Comparison of ENCODE assay signal across 25 mouse cellular contexts in genomic region chr10:98979296-98979695, GRCm38 (mm10).
DNase-seq lines count a peak whose midpoint lies in the region; ATAC-seq and TF ChIP-seq lines count a peak whose summit lies in the region.
"Had no signal": no experiment of that assay in that cellular context is flagged by ENCODE, and none has a peak within 500 bp of the region (broad histone marks: within the 10 kb centered on the region; RNA-seq: fewer than 3 reads in every experiment).

No protein-coding gene starts in this region.

- H3K4me1 ChIP-seq in lung, embryonic 16.5 days (replicated peaks; ENCODE audit: control insufficient read depth, insufficient read depth, low read length), result peaks cover 21% of the 10 kb centered on the region
- peaks cover 14% of the 10 kb centered on the region for H3K4me1 ChIP-seq in lung, adult 2 months (ENCODE audit: control insufficient read depth, insufficient read depth, low read length)
- H3K4me1 ChIP-seq in midbrain, embryonic 11.5 days (ENCODE audit: control insufficient read depth, insufficient read depth, low read length), result no peaks in the 10 kb centered on the region
- H3K4me1 ChIP-seq in midbrain, embryonic 13.5 days (replicated peaks), result peaks cover 17% of the 10 kb centered on the region
- peaks cover 13 to 58% of the 10 kb centered on the region in 2 experiments for H3K4me1 ChIP-seq in CH12.LX (ENCODE audit: control insufficient read depth in 1 of 2, insufficient read depth in 2 of 2)
- H3K4me1 ChIP-seq in kidney, embryonic 16.5 days (ENCODE audit: insufficient read depth, low read length), result peaks cover 20% of the 10 kb centered on the region

- dilution Hi-C loops in CH12.LX (cut with MboI; ENCODE audit: extremely low pct_ligation_motif_present, extremely low pct_unique_long_range_greater_than_20kb, low sequenced_read_pairs), result no loop called here

- no peak overlapping the region; the same call in 1 of the 2 replicates for H3K27ac ChIP-seq in layer of hippocampus, adult 2 months
- no peak overlapping the region; the same call in 1 of the 2 replicates for H3K27ac ChIP-seq in lung, embryonic 16.5 days (ENCODE audit: low read length)
- H3K27ac ChIP-seq in midbrain, embryonic 11.5 days (ENCODE audit: low read depth, low read length), result no peak overlapping the region
- H3K27ac ChIP-seq in midbrain, embryonic 13.5 days, result no peak overlapping the region
- no peak overlapping the region for H3K27ac ChIP-seq in CH12.LX (ENCODE audit: insufficient read depth, low read depth)
- no peak overlapping the region for H3K27ac ChIP-seq in kidney, embryonic 16.5 days (ENCODE audit: low read length)
- H3K27ac ChIP-seq: embryonic facial prominence, embryonic 13.5 days; embryonic facial prominence, embryonic 15.5 days; forebrain, embryonic 10.5 days; forebrain, embryonic 12.5 days had no signal

- in situ Hi-C loops in CH12.LX (cut with MboI; ENCODE audit: low pct_ligation_motif_present, low pct_unique_long_range_greater_than_20kb, low sequenced_read_pairs), result no loop called here

- peaks cover 23% of the 10 kb centered on the region for H3K79me2 ChIP-seq in CH12.LX (replicated peaks; ENCODE audit: control insufficient read depth, extremely low read depth, insufficient read depth, poor library complexity, severe bottlenecking)

- no peak overlapping the region for H3K4me2 ChIP-seq in lung, embryonic 16.5 days (ENCODE audit: low read depth, low read length)
- H3K4me2 ChIP-seq in midbrain, embryonic 11.5 days, result no peak overlapping the region
- H3K4me2 ChIP-seq in midbrain, embryonic 13.5 days (replicated peaks), result no peak overlapping the region
- peak overlapping the region; percentile 13; the same call in 1 of the 2 replicates for H3K4me2 ChIP-seq in CH12.LX (ENCODE audit: insufficient read depth, low read depth, poor library complexity, severe bottlenecking)
- H3K4me2 ChIP-seq in kidney, embryonic 16.5 days (replicated peaks; ENCODE audit: low read depth, low read length), result no peak overlapping the region
- H3K4me2 ChIP-seq: embryonic facial prominence, embryonic 13.5 days; embryonic facial prominence, embryonic 15.5 days; forebrain, embryonic 12.5 days had no signal

- no peak for TF ChIP-seq EP300 in CH12.LX (IDR thresholded peaks at IDR 0.05; ENCODE audit: low read length)

- 0 out of 2 replicates have a peak, but pooled peaks cover 4% of the 10 kb centered on the region for H3K36me3 ChIP-seq in lung, embryonic 16.5 days (ENCODE audit: control insufficient read depth, insufficient read depth, low read length)
- no peaks in the 10 kb centered on the region for H3K36me3 ChIP-seq in midbrain, embryonic 11.5 days (ENCODE audit: control insufficient read depth, insufficient read depth, low read length)
- no peaks in the 10 kb centered on the region for H3K36me3 ChIP-seq in midbrain, embryonic 13.5 days
- H3K36me3 ChIP-seq in CH12.LX (replicated peaks in 1 of 2; ENCODE audit: control insufficient read depth in 1 of 2, insufficient read depth in 1 of 2, low read length in 1 of 2), result peaks cover 6 to 40% of the 10 kb centered on the region in 2 experiments
- peaks cover 6% of the 10 kb centered on the region for H3K36me3 ChIP-seq in kidney, embryonic 16.5 days (ENCODE audit: insufficient read depth, low read length)
- H3K36me3 ChIP-seq: embryonic facial prominence, embryonic 13.5 days; embryonic facial prominence, embryonic 15.5 days; forebrain, embryonic 12.5 days had no signal

- H3K4me3 ChIP-seq in layer of hippocampus, adult 2 months, result peak overlapping the region; percentile 9; the same call in 1 of the 2 replicates
- H3K4me3 ChIP-seq in lung, embryonic 16.5 days (ENCODE audit: low read length), result no peak overlapping the region
- no peak overlapping the region for H3K4me3 ChIP-seq in lung, adult 2 months (replicated peaks; ENCODE audit: extremely low read depth, low read depth, low read length)
- no peak overlapping the region for H3K4me3 ChIP-seq in midbrain, embryonic 11.5 days (ENCODE audit: low read depth, low read length)
- H3K4me3 ChIP-seq in midbrain, embryonic 13.5 days (replicated peaks), result no peak overlapping the region
- no peak overlapping the region for H3K4me3 ChIP-seq in CH12.LX (replicated peaks in 1 of 3; ENCODE audit: low read depth in 2 of 3, low read length in 2 of 3, poor library complexity in 1 of 3)
- H3K4me3 ChIP-seq in kidney, embryonic 16.5 days (ENCODE audit: low read length), result no peak overlapping the region
- H3K4me3 ChIP-seq: embryonic facial prominence, embryonic 13.5 days; embryonic facial prominence, embryonic 15.5 days; erythroblast, embryonic 14.5 days; forebrain, embryonic 10.5 days; forebrain, embryonic 12.5 days had no signal

- no peak for TF ChIP-seq CTCF in layer of hippocampus, adult 2 months (conservative IDR thresholded peaks at IDR 0.05)
- TF ChIP-seq CTCF in lung, adult 2 months (IDR thresholded peaks at IDR 0.05; ENCODE audit: insufficient read depth, low read length), result no peak
- TF ChIP-seq CTCF in CH12.LX (conservative IDR thresholded peaks at IDR 0.05 in 1 of 2, IDR thresholded peaks at IDR 0.05 in 1 of 2; ENCODE audit: low read depth in 2 of 2, low read length in 2 of 2), result no peak

- no peak for TF ChIP-seq POLR2A in lung, adult 2 months (IDR thresholded peaks at IDR 0.05; ENCODE audit: borderline replicate concordance, extremely low read depth, low read depth, low read length)
- TF ChIP-seq POLR2A in CH12.LX (IDR thresholded peaks at IDR 0.05; ENCODE audit: low read depth, low read length), result no peak

- no peak for TF ChIP-seq RAD21 in CH12.LX (IDR thresholded peaks at IDR 0.05; ENCODE audit: low read depth, low read length)

- WGBS in lung, embryonic 16.5 days, result 53% methylated on average over 7 of the region's 7 CpGs
- WGBS in lung, adult 2 months, result 56% methylated on average over 7 of the region's 7 CpGs
- 85% methylated on average over 7 of the region's 7 CpGs for WGBS in midbrain, embryonic 11.5 days
- 82% methylated on average over 7 of the region's 7 CpGs for WGBS in midbrain, embryonic 13.5 days
- WGBS in kidney, embryonic 16.5 days, result 85% methylated on average over 7 of the region's 7 CpGs

- no peak overlapping the region for H3K9ac ChIP-seq in lung, embryonic 16.5 days (ENCODE audit: low read length)
- H3K9ac ChIP-seq in midbrain, embryonic 11.5 days (ENCODE audit: low read length), result no peak overlapping the region
- no peak overlapping the region for H3K9ac ChIP-seq in midbrain, embryonic 13.5 days (replicated peaks)
- H3K9ac ChIP-seq in CH12.LX (ENCODE audit: insufficient read depth, low read depth), result no peak overlapping the region; the same call in 1 of the 2 replicates
- H3K9ac ChIP-seq in kidney, embryonic 16.5 days (replicated peaks; ENCODE audit: low read length), result no peak overlapping the region
- H3K9ac ChIP-seq: embryonic facial prominence, embryonic 13.5 days; embryonic facial prominence, embryonic 15.5 days; forebrain, embryonic 12.5 days had no signal

- DNase-seq in layer of hippocampus, adult 2 months (ENCODE audit: low spot score in 2 of 2), result no peak
- no peak for DNase-seq in layer of hippocampus, postnatal 14 days (ENCODE audit: low spot score in 2 of 2)
- DNase-seq in lung, adult 2 months, result no peak
- DNase-seq in midbrain, embryonic 11.5 days (ENCODE audit: low spot score, missing footprints), result peak; percentile 51
- DNase-seq in CH12.LX (ENCODE audit: extremely low read depth), result peak; percentile 21
- DNase-seq: adrenal gland, adult 2 months; adrenal gland, postnatal 10 days; adrenal gland, postnatal 25 days; cerebellum, adult 11 months; cerebellum, adult 18-20 months; cerebellum, adult 8-10 months; cerebellum, adult 9-11 months; cerebellum, postnatal 14 days; cerebellum, postnatal 36 days; embryo, embryonic 11 days had no signal

- peak; percentile 71 for ATAC-seq in lung, embryonic 16.5 days (ENCODE audit: low read depth)
- no peak for ATAC-seq in midbrain, embryonic 11.5 days (ENCODE audit: low FRiP score)
- no peak for ATAC-seq in midbrain, embryonic 13.5 days
- ATAC-seq in kidney, embryonic 16.5 days (ENCODE audit: low FRiP score, low TSS enrichment), result no peak
- ATAC-seq: forebrain, embryonic 14.5 days; forebrain, embryonic 16.5 days had no signal

- no peaks in the 10 kb centered on the region for H3K27me3 ChIP-seq in lung, embryonic 16.5 days (ENCODE audit: control insufficient read depth, insufficient read depth, low read depth, low read length)
- no peaks in the 10 kb centered on the region for H3K27me3 ChIP-seq in midbrain, embryonic 11.5 days (ENCODE audit: control insufficient read depth, insufficient read depth, low read length)
- H3K27me3 ChIP-seq in midbrain, embryonic 13.5 days, result no peaks in the 10 kb centered on the region
- H3K27me3 ChIP-seq in CH12.LX (replicated peaks), result no peaks in the 10 kb centered on the region
- H3K27me3 ChIP-seq in kidney, embryonic 16.5 days (ENCODE audit: insufficient read depth, low read length), result no peaks in the 10 kb centered on the region
- H3K27me3 ChIP-seq: embryonic facial prominence, embryonic 13.5 days; embryonic facial prominence, embryonic 15.5 days; forebrain, embryonic 12.5 days had no signal

- no peaks in the 10 kb centered on the region for H3K9me3 ChIP-seq in lung, embryonic 16.5 days (ENCODE audit: control insufficient read depth, low read length)
- H3K9me3 ChIP-seq in midbrain, embryonic 11.5 days (ENCODE audit: control insufficient read depth, low read length), result no peaks in the 10 kb centered on the region
- H3K9me3 ChIP-seq in midbrain, embryonic 13.5 days, result no peaks in the 10 kb centered on the region
- H3K9me3 ChIP-seq in CH12.LX (replicated peaks; ENCODE audit: low read length), result no peaks in the 10 kb centered on the region
- no peaks in the 10 kb centered on the region for H3K9me3 ChIP-seq in kidney, embryonic 16.5 days (ENCODE audit: low read length)
- H3K9me3 ChIP-seq: embryonic facial prominence, embryonic 13.5 days; embryonic facial prominence, embryonic 15.5 days; forebrain, embryonic 10.5 days; forebrain, embryonic 12.5 days had no signal

TF ChIP-seq in CH12.LX, 34 proteins besides CTCF, POLR2A, EP300 and RAD21:
- TF ChIP-seq RCOR1 (conservative IDR thresholded peaks at IDR 0.05; ENCODE audit: low read depth, low read length) (no peak), USF2 (conservative IDR thresholded peaks at IDR 0.05; ENCODE audit: low read depth, low read length) (0 out of 2 replicates have a peak, but pooled peaks have one; percentile 13), USF1 (IDR thresholded peaks at IDR 0.05; ENCODE audit: low read depth, low read length) (peak; percentile 54), MAX (IDR thresholded peaks at IDR 0.05; ENCODE audit: low read length) (peak; percentile 21; the same call in 1 of the 2 replicates)
TF ChIP-seq in CH12.LX: peak in this region for 3.

Comparison
In these comparisons a context has a peak if more than half of its experiments do, and no peak if none do; other contexts are left out.
1. DNase-seq: peak in midbrain, embryonic 11.5 days (single experiment) and CH12.LX (single experiment); none in layer of hippocampus, adult 2 months (0 of 2), layer of hippocampus, postnatal 14 days (0 of 2) and lung, adult 2 months (single experiment).